Mouse (Mus musculus) T-helper 1 cell (primary cell): ENCODE data around the gene Gxylt2.

ENCODE experiments used
- in situ Hi-C: fragments of 300-600 bp; cut with MboI, MseI; formaldehyde crosslinking; loops from one replicate; pipeline ENCODE4 v1.15.1; 2025; ENCODE audit warnings: high pct_unique_total_duplicates

Gene Gxylt2

DNA sequence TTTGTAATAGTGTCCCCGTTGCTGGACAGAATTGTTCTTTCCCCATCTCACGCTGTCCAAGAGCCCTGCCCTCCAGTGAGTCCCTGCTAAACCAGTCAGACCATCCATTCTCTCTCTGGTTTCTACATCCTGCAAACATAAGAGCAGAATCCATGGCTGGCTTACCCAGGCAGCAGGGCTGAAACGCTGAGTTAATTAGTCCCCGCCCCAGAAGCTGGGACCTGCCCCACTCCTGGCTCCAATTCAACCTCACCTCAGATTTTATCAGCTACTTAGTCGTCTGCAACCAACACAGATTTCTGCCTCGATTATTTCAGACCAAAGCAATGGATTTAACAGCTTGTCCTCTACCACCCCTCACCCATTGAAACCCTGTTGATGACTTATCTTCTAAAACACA, 91.3 kb downstream of the Gxylt2 start:
- in situ Hi-C loops: no loop called here

DNA sequence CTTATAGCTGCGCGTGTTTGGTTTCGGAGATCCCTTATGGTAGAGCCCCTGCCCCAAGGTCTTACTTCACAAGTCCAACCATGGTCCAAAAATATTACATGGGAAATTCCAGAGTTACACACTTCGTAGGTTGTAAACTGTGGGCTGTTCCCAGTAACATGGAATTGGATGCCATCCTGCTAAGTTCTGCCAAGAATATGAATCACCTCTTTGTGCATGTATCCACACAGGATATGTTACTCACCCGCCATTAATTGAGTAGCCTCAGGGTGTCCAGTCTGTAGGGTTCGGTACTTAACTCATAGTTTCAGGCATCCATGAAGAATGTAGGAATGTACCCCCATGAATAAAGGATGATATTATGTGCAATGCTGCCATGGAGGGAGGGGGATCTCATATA, 94.8 kb downstream of the Gxylt2 start:
- in situ Hi-C loops: no loop called here

DNA sequence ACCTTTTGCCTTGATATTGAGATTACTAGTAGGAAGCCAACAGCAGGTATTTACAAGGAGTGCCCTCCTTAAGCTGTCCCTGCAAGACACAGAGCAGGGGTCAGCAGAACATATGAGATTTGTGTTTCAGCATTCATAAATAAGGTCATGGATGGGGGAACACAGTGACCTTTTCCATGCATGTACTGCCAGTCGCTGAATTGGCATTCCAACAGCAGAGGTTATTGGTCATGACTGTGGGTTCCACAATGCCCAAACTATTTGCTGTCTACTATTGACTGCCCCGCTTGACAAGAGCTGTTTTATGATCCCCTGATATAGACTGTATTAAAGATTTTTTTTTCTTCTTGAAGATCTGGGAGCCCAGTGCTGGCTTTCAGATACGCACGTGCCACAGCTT, 95.2 kb downstream of the Gxylt2 start:
- in situ Hi-C loops: no loop called here

DNA sequence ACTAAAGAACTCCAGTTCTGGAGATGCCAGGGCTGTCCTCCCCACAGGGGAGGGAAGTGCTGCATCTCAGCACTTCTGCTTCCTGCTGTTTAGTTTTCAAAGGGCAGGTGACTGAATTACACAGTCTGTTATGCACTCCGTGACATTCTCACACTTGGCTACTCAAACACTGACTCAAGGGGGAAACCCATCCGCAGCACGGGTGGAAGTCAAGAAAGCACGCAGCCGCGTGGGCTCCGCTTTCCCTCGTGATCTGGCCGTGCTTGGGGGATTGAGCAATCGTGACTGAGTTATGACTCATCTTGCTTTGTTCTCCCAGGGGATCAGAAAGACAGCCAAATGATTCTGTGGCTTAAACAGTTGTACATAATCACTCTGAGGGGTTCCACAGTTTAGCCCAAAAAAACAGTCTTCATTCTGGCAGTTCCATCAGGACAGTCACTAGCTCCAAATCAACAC, 96.0 kb downstream of the Gxylt2 start:
- in situ Hi-C loops: no loop called here

DNA sequence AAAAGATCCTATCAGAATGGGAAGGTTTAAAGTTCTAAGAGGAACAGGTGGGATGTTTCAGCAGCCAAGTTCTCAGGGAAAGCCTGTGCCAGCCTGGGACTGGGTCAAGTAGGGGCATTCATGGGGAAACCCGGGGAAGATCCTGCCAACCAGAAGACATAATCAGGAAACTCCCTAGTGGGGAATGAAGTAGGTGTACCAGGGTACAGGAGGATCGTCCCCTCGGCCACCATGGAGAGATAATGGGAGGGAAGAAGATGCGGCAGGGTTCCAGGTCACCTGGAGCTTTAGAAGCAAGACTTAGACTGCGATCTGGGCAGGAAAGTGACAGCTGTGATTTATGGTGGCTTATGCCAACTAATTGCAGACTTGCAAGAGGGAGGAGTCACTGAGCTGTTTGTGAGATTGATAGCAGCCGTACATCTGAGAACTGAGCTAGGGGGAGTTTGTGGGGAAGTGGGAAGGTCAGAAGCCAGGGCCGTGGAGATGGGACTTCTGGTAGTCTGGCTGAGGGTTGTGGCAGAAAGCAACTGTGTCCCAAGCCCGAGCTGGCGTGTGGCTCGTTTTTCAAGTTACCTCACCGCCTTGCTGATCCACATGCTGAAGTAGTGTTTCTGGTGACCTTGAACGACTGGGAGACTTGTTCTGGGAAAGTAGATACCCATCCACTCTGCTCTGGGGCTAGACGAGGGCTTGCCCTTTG, 98.0 kb downstream of the Gxylt2 start:
- in situ Hi-C loops: no loop called here

DNA sequence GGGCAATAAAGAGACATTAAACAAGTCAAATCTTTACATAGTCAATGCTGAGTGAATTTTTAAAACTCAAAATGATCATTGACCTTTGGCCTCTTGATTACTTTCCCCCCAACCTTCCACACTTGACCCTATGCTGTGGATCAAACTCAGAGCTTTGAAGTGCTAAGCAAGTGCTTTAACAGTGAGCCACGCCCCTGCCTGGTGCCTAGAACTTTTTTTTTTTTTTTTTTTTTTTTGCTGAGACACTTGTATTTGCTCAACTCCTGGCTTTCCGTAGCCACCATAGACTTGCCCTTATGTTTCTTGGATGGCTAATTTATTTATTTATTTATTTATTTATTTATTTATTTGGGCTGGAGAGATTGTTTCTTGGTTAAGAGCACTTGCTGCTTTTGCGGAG, 98.7 kb downstream of the Gxylt2 start:
- in situ Hi-C loops: no loop called here

DNA sequence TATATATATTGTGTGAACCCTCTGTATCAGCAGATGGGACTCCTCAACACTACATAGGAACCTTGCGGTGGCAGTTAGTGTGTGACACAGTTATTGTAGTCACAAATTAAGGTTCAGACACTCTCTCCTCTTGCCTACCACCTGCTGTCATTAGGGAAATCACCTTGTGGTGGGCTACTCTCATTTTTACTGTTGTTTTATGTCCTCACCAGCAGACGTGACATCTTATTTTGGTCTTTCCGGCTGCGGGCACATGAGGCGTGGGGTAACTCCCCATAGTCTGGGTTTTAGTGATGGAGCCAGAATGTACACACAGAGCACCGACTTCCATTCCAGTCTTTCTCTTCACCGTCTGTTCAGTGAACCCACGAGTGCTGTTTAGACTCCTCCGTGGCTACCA, 102.7 kb downstream of the Gxylt2 start:
- in situ Hi-C loops: no loop called here

DNA sequence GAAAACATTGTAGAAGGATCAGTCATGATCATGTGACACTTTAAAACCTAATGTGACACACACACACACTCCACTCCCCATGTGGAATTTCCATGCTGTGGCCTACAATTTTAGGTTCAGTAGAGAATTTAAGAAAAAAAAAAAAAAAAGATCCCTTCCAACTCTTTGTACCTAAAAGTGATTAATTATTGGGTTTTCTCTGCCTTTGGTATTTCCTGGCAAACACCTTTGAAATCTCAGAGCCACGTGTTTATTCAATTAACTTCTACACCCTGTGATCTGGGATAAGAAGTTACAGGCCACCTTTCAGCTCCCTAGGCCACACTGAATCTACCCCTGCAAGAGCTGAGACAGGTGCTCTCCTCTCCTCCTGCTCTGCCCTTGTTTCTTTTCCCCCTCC, 103.2 kb downstream of the Gxylt2 start:
- in situ Hi-C loops: no loop called here

DNA sequence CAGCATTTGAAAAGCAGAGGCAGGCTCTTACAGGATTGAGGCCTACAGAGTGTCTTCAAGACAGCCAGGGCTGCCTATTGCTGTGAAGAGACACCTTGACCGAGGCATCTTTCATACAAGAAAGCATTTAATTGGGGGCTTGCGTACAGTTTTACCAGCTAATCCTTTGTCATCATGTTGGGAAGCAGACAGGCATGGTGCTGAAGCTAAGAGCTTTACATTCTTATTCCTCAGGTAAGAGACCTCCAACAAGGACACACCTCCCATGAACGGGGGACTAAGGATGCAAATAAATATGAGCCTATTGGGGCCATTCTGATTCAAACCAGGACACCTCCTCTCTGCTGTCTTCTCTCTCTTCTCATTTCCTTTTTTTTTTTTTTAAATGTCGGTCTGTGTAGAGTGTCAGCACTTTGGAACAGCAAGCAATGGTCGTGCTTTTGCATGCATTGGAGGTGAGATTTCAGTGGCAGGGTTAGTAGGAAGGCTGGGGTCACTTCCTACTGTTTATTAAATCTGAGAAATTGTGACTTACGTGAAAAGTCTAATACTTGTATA, 103.8 kb downstream of the Gxylt2 start:
- in situ Hi-C loops: no loop called here

DNA sequence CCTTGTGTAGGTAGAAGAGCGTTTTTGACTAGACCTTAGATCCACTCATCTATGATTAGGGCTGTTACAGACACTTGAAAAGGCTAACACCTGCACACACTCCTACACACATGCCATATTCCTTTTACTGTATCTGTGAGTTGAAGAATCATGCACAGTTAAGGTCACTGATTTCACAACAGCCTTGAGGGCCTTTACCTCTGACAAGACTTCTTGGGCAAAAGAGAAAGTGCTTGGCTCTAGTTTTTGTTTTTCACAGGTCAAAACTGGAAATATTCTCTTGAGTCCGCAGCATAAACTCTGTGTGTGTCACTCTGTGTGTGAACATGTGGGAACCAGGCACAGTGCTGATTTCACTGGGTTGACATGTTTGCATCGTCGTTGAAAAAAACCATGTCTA, 105.6 kb downstream of the Gxylt2 start:
- in situ Hi-C loops: no loop called here

DNA sequence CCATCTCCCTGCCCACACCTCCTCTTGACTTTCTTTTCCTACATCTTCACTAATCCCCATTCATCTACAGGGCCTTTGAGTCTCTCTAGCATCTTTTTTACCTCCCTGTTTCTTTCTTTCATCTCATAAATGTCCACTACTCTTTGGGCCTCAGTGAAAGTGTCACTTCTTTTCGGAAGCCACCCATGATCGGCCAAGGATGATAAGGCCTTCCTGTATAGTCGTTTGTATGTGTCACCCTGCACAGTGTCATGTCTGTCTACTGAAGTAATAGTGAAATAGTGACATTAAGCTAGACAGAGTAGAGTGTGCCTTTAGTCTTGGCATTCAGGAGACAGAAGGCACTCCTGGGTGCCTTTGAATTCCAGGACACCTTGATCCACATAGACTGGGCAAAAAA, 107.2 kb downstream of the Gxylt2 start:
- in situ Hi-C loops: no loop called here

DNA sequence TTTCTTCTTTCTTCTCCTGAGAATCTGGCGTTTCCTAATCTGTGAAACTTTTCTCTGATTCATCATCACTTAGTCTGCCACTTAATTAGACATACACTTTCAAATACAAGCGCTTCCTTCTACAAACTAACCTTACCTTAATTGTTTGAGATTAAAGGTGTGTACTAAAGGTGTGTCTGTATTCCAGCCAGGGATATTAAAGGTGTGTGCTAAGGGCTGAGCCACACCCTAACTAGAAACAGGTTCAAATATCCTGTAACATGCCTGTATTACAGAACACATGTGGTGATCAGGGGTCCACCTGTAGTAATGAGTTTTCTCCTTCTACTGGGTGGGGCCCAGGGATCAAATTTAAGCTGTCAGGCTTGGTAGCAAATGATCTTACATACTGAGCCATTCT, 116.8 kb downstream of the Gxylt2 start:
- in situ Hi-C loops: no loop called here

DNA sequence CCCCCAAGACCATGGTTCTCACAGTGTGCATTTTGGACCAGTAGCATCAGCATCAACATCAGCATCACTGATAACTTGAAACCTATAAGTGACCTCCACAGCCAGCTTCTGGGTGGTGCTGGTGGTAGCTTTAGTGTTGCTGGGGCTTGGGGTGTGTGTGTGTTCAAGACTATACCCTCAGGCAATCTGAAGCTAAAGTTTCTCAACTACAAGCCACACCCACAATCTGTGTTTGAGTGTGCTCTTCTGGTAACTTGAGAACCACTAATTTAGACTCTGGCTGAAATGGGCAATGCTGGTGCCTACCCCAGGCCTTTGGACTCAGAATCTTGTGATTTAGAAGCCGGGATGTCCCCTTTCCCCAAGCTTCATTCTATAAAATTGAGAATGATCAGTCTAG, 118.8 kb downstream of the Gxylt2 start:
- in situ Hi-C loops: no loop called here

DNA sequence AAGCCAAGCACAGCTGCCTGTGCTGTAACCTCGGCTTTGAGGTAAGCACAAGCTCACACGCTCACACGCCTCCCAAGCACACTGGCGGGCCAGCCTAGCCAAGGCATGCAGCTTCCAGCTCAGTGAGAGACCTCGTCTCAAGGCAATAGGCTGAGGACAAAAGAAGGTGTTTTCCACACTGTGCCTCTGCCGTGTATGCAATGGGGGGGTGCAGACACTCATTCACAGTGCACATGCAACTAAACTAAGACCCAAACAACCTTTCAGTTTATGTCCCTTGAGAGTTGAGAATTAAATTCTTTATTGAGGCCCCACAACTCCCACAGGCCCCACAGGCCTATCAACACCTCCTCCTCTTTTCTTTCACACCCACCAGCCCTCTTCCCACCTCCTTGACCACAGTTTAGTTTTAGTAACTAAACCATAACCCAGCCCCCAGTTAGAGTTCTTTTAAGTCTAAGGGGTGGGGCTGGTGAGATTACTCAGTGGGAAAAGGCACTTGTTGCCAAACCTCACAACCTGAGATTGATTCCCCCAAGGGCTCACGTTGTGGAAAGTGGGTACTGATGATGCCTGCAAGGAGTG, 119.9 kb downstream of the Gxylt2 start:
- in situ Hi-C loops: no loop called here

DNA sequence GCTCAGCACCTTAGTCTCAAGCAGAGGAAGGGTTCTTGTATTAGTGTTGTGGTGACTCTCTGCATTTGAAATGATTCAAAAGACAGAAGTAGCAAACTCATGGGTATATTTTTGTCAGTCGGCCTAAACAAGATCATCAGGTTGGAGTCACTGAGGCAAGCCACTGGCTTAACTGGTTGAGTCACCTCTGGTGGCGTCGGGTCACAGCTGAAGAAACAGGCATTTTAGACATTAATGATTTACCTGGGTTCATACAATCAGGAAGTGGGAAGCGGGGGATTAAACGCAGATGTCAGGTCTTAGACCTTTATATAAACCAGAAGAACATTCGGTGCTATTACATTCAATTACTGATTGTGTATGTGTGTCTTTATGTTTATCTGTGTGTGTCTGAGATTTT, 121.5 kb downstream of the Gxylt2 start:
- in situ Hi-C loops: no loop called here

DNA sequence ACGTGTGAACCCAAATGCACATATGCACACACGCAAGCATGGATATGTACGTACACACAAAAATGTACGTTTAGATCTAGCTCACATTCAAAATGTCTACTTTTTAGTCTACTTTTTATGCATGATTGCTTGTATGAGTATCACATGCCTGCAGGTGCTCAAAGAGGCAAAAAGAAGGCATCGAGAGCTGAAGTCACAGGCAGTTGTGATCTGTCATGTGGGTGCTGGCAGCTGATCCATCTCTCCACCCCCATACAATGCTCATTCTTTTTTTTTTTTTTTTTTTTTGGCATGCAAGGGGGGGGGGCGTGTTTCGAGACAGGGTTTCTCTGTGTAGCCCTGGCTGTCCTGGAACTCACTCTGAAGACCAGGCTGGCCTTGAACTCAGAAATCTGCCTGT, 124.0 kb downstream of the Gxylt2 start:
- in situ Hi-C loops: no loop called here

DNA sequence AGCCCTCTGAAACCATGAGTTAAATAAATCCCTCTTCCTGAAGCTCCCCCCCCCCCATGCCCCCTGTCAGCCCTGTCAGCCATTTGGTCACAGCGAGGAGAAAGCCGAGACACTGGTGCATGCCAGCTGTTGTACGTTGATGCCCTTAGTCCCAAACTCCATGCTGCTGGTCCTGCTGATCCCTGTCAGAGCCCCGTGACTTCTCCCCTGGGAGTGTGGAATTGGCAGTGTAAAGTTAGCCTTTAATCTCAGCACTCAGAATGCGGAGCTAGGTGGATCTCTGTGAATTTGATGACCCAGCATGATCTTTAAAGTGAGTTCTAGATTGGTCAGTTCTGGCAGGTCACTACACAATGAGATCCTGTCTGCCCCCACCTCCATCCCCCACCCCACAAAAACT, 125.2 kb downstream of the Gxylt2 start:
- in situ Hi-C loops: no loop called here

DNA sequence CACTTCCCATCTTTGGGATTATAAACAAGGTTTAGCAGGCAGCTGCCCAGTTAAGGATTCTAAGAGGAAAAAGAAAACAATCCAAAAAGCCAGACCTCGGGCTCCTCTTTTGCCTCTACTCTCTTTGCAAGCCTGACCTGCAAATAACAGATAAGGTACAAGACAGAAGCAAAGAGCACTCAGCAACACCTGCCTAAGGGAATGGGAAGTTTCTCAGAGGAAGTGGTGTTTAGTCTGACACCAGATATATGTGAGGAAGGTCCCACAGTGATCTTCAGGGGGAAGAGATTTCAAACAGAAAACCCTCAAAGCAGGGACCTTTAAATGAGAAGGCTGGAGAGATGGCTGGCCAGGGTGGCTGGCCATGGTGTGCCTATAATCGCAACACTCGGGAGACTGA, 126.7 kb downstream of the Gxylt2 start:
- in situ Hi-C loops: no loop called here

DNA sequence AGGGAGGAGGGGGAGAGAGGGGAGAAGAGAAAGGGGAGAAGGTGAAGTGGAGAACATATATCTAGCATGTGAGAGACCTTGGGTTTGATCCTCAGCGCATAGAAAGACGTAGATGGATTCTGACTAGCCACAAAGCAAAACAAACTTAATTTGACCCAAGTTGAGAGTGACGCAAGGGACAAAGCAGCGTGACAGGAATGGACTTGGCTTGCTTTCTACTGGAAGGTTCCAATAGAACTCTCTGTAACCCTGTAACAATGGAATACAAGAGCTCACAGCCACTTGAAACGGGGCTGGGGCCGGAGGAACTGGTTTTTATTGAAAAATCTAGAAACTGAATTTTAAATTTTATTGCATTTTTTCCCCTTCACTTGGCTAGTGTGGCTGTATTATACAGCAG, 127.2 kb downstream of the Gxylt2 start:
- in situ Hi-C loops: no loop called here

DNA sequence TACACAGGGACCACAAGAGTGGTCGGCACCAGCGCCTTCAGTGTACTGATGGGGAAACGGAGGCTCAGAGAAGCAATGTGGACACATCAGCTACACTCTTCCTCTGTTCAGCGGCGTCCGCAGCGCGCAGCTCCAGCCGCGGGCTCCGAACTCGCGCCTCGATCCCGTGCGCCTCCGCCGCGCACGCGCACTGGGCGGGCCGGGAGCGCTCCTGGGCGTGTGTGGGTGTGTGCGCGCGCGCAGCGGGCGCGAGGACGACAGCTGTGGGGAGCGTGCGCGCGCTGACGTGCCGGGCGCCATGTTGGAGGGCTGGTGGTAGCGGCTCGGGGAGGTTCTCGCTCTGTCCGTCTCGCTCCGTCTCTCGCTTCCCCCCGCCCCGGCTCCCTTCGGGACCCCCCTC, 128.8 kb downstream of the Gxylt2 start, which contains the start of gene Ppp4r2:
Gene Ppp4r2 (plus strand): TSS at position 268 of the 400 bp plus-strand sequence.
- in situ Hi-C loops: no loop called here

DNA sequence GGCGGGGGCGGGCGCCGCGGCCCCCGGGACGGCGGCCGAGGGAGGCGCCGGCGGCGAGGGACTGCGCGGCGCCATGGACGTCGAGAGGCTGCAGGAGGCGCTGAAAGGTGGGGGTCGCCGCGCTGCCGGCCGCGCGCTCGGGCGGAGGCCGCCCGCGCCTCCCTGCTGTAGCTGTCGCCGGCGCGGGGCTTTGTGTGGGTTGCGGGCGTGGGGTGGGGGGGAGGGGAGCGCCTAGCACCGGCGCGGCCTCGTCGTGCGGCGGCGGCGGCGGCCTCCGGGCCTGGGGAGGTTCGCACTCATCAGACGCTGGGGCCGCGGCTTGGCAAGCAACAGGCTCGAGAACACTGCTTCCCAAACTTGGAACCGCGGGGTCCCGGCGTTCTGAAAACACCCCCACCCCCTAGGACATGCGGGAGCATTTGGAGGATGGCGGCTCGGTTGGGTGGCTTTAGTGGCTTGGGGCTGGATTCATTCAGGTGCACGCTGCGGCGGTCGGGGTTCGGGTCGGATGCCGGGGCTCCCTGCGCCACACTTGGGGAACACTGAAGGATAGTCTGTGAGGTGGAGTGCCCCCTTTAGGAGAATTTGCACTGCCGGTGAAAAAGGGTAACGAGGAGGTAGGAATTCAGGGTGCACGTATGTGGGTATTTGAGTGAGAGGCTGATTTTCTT, 129.4 kb downstream of the Gxylt2 start:
- in situ Hi-C loops: no loop called here

DNA sequence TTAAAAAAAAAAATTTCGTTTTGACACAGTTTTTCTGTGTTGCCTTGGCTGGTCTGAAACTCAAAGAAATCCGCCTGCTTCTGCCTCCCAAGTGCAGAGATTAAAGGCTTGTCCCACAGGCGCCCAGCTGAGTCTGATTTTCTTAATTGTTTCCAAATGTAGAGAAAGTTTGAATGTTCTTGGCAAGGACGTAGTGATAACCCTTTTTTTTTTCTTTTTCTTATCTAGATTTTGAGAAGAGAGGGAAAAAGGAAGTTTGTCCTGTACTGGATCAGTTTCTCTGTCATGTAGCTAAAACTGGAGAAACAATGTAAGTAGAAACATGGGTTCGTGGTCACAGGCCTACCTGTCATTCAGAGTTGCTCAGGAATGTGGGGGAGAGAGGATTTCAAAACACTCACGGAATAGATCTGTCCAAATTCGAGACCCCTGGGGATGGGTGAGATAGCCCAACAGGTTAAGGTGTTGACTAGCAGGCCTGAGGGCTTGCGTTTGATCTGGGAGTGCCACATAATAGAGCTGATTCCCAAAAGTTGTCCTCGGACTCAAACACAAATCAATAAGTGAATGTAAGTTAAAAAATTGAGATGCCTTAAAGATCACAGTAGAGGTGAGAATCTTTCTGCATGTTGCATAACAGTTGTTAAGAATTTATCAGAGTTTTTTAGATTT, 130.1 kb downstream of the Gxylt2 start:
- in situ Hi-C loops: no loop called here
